Mouse (Mus musculus): ENCODE measurements around the gene Samt1. TPM values are rescaled to one million over a fixed set of nuclear protein-coding genes. Genes with fewer than 3 reads are reported as not detected.
"Not testable (repeated sequence)": the region's sequence is repeated elsewhere in the genome, so short reads cannot be mapped to it uniquely, and the experiment has no call there.

Gene Samt1
- polyA plus RNA-seq (2012), result not detected in 2 replicates

- not testable (repeated sequence) for H3K4me3 ChIP-seq (replicated peaks); H3K27me3 ChIP-seq (ENCODE audit: control insufficient read depth); H3K9me3 ChIP-seq (ENCODE audit: control insufficient read depth, low read length); H3K4me1 ChIP-seq (ENCODE audit: control insufficient read depth); H3K36me3 ChIP-seq (ENCODE audit: control insufficient read depth)
These were observed at the start of gene Samt1 for GRCm38 (mm10) chrX:154012540-154012939. Gene Samt1, minus strand, starts transcription at chrX:154012640.

GRCm38 (mm10) chrX:154054939-154055338 is 42.5 kb upstream of the Samt1 start, which contains the start of gene Gm10057:
Gene Gm10057, minus strand, starts transcription at chrX:154055039.
- H3K4me1 ChIP-seq (ENCODE audit: control insufficient read depth); H3K4me3 ChIP-seq (replicated peaks): not testable (repeated sequence)

GRCm38 (mm10) chrX:154033727-154034126 is 21.3 kb upstream of the Samt1 start, which contains the start of gene 4921511M17Rik:
Gene 4921511M17Rik, minus strand, starts transcription at chrX:154033827.
- not testable (repeated sequence) for H3K27me3 ChIP-seq (ENCODE audit: control insufficient read depth); H3K9me3 ChIP-seq (ENCODE audit: control insufficient read depth, low read length); H3K36me3 ChIP-seq (ENCODE audit: control insufficient read depth); H3K4me1 ChIP-seq (ENCODE audit: control insufficient read depth); H3K4me3 ChIP-seq (replicated peaks)

More at GRCm38 (mm10) chrX:154054939-154055338, 42.5 kb upstream of the Samt1 start, which contains the start of gene Gm10057:
- not testable (repeated sequence) for H3K27me3 ChIP-seq (ENCODE audit: control insufficient read depth); H3K36me3 ChIP-seq (ENCODE audit: control insufficient read depth); H3K9me3 ChIP-seq (ENCODE audit: control insufficient read depth, low read length)

- not testable (repeated sequence) for H3K4me1 ChIP-seq (ENCODE audit: control insufficient read depth); H3K4me3 ChIP-seq (replicated peaks); H3K9me3 ChIP-seq (ENCODE audit: control insufficient read depth, low read length); H3K27me3 ChIP-seq (ENCODE audit: control insufficient read depth); H3K36me3 ChIP-seq (ENCODE audit: control insufficient read depth)
These were observed 35.5 kb downstream of the Samt1 start for GRCm38 (mm10) chrX:153976914-153977313.

GRCm38 (mm10) chrX:153976467-153976866 is 36.0 kb downstream of the Samt1 start:
- H3K4me1 ChIP-seq (ENCODE audit: control insufficient read depth); H3K9me3 ChIP-seq (ENCODE audit: control insufficient read depth, low read length); H3K36me3 ChIP-seq (ENCODE audit: control insufficient read depth); H3K4me3 ChIP-seq (replicated peaks); H3K27me3 ChIP-seq (ENCODE audit: control insufficient read depth): not testable (repeated sequence)

- Histone ChIP-seq H3K9me3 (ENCODE audit: control insufficient read depth, low read length) (no peaks in the 10 kb centered on the region), H3K36me3 (ENCODE audit: control insufficient read depth) (no peaks in the 10 kb centered on the region), H3K4me3 (replicated peaks) (no peak overlapping the region), H3K27me3 (ENCODE audit: control insufficient read depth) (no peaks in the 10 kb centered on the region), H3K4me1 (ENCODE audit: control insufficient read depth) (no peaks in the 10 kb centered on the region)
- TF ChIP-seq GATA1 (IDR thresholded peaks at IDR 0.05; ENCODE audit: low read length), result no peak
- TF ChIP-seq TAL1 (IDR thresholded peaks at IDR 0.05; ENCODE audit: low read length), result no peak
These were observed 38.0 kb downstream of the Samt1 start for GRCm38 (mm10) chrX:153974450-153974849.

- not testable (repeated sequence) for H3K27me3 ChIP-seq (ENCODE audit: control insufficient read depth); H3K4me1 ChIP-seq (ENCODE audit: control insufficient read depth); H3K36me3 ChIP-seq (ENCODE audit: control insufficient read depth); H3K4me3 ChIP-seq (replicated peaks); H3K9me3 ChIP-seq (ENCODE audit: control insufficient read depth, low read length)
These were observed 59.6 kb downstream of the Samt1 start for GRCm38 (mm10) chrX:153952866-153953265.

Other genes starting within 250 kb of the Samt1 start
- gene Spin2c, start 180.4 kb downstream of the Samt1 start, polyA plus RNA-seq (2012), result not detected in 2 replicates
- gene 4921511M17Rik, start 21.2 kb upstream of the Samt1 start, polyA plus RNA-seq (2012), result not detected in 2 replicates
- gene Gm10057, start 42.4 kb upstream of the Samt1 start, polyA plus RNA-seq (2012), result not detected in 2 replicates
- gene Gm15140, start 108.0 kb upstream of the Samt1 start, polyA plus RNA-seq (2012), result not detected in 2 replicates

Data from erythroblast, embryonic 14.5 days (primary cell).